ENCODE assay signal across 8 mouse cellular contexts in genomic region chr10:39612633-39612988, GRCm38 (mm10). TPM values are rescaled to one million over a fixed set of nuclear protein-coding genes. Genes with fewer than 3 reads are reported as not detected.
A peak's percentile ranks its signal among the peaks of the same experiment; 100 is the strongest.
DNase-seq lines count a peak whose midpoint lies in the region; ATAC-seq and TF ChIP-seq lines count a peak whose summit lies in the region.

TSS of gene Traf3ip2 (plus strand) at chr10:39612934.

- H3K27me3 ChIP-seq in spleen, adult 2 months (ENCODE audit: control insufficient read depth, insufficient read depth, low read length): no peaks in the 10 kb centered on the region
- no peaks in the 10 kb centered on the region for H3K27me3 ChIP-seq in limb, embryonic 11.5 days (ENCODE audit: control insufficient read depth, insufficient read depth, low read length)
- no peaks in the 10 kb centered on the region for H3K27me3 ChIP-seq in small intestine, adult 2 months (ENCODE audit: control insufficient read depth, insufficient read depth, low read length)

- no peak within 1 kb of the TSS; the same call in 1 of the 2 replicates for H3K9ac ChIP-seq in limb, embryonic 11.5 days (ENCODE audit: low read length)

- WGBS in spleen, adult 2 months: 18% methylated on average over 4 of the region's 4 CpGs
- WGBS in limb, embryonic 11.5 days: 28% methylated on average over 4 of the region's 4 CpGs
- WGBS in small intestine, adult 2 months: 10% methylated on average over 4 of the region's 4 CpGs

- H3K4me1 ChIP-seq in spleen, adult 2 months (ENCODE audit: control insufficient read depth, insufficient read depth, insufficient read length): peaks cover 2% of the 10 kb centered on the region; the same call in 1 of the 2 replicates
- peaks cover 16% of the 10 kb centered on the region for H3K4me1 ChIP-seq in limb, embryonic 11.5 days (ENCODE audit: control insufficient read depth, insufficient read depth, low read length)
- peaks cover 21% of the 10 kb centered on the region for H3K4me1 ChIP-seq in small intestine, adult 2 months (ENCODE audit: control insufficient read depth, insufficient read depth, insufficient read length, low read length)

- H3K27ac ChIP-seq in spleen, adult 2 months (ENCODE audit: insufficient read depth, low read length): peak within 1 kb of the TSS; percentile 97
- peak within 1 kb of the TSS; percentile 77 for H3K27ac ChIP-seq in limb, embryonic 11.5 days (replicated peaks; ENCODE audit: low read depth, low read length)
- peak within 1 kb of the TSS; percentile 95 for H3K27ac ChIP-seq in small intestine, adult 2 months (ENCODE audit: insufficient read depth, low read depth, low read length)

- no peak for TF ChIP-seq POLR2A in spleen, adult 2 months (IDR thresholded peaks at IDR 0.05; ENCODE audit: low read depth, low read length)
- no peak for TF ChIP-seq POLR2A in small intestine, adult 2 months (IDR thresholded peaks at IDR 0.05; ENCODE audit: low read depth, low read length)

- DNase-seq in adrenal gland, adult 2 months: no peak
- no peak for DNase-seq in adrenal gland, postnatal 10 days
- no peak for DNase-seq in spleen, adult 2 months (ENCODE audit: low read depth in 1 of 2, low spot score in 2 of 2)
- no peak for DNase-seq in spleen, postnatal 14 days (ENCODE audit: low spot score in 2 of 2)
- DNase-seq in limb, embryonic 11.5 days (ENCODE audit: low spot score): no peak
- DNase-seq in cerebellum, adult 18-20 months: no peak
- DNase-seq in embryo, embryonic 11 days: no peak

- peak within 1 kb of the TSS; percentile 83 for H3K4me3 ChIP-seq in spleen, adult 2 months (ENCODE audit: extremely low read depth, insufficient read depth, insufficient read length)
- H3K4me3 ChIP-seq in limb, embryonic 11.5 days (ENCODE audit: low read depth, low read length): peak within 1 kb of the TSS; percentile 17
- H3K4me3 ChIP-seq in small intestine, adult 2 months (ENCODE audit: low read depth, low read length): peak within 1 kb of the TSS; percentile 69

- no peak for TF ChIP-seq CTCF in spleen, adult 2 months (IDR thresholded peaks at IDR 0.05; ENCODE audit: extremely low read depth, insufficient read depth, insufficient read length, insufficient replicate concordance)
- no peak for TF ChIP-seq CTCF in small intestine, adult 2 months (IDR thresholded peaks at IDR 0.05; ENCODE audit: extremely low read depth, insufficient read length, insufficient replicate concordance, low read depth, low read length)

- 0 out of 2 replicates have a peak, but pooled peaks cover 2% of the 10 kb centered on the region for H3K36me3 ChIP-seq in spleen, adult 2 months (ENCODE audit: control insufficient read depth, insufficient read depth, low read length)
- H3K36me3 ChIP-seq in limb, embryonic 11.5 days (ENCODE audit: control insufficient read depth, insufficient read depth, low read length): no peaks in the 10 kb centered on the region
- H3K36me3 ChIP-seq in small intestine, adult 2 months (ENCODE audit: control insufficient read depth, insufficient read depth, low read length): 0 out of 2 replicates have a peak, but pooled peaks cover 1% of the 10 kb centered on the region

- peak within 1 kb of the TSS; percentile 38 for H3K4me2 ChIP-seq in limb, embryonic 11.5 days (ENCODE audit: low read depth, severe bottlenecking)

- ATAC-seq in limb, embryonic 11.5 days (ENCODE audit: insufficient number of reproducible peaks, low FRiP score, low TSS enrichment, low read depth): no peak

- no peaks in the 10 kb centered on the region for H3K9me3 ChIP-seq in limb, embryonic 11.5 days (ENCODE audit: control insufficient read depth, low read length)

RNA-seq across cellular contexts. Expression of gene Traf3ip2, which starts in this region (rescaled TPM):
- total RNA-seq in adrenal gland, adult 2 months (2021): 10 to 100 TPM; 15.3 to 19.1 TPM
- polyA plus RNA-seq in adrenal gland, adult 2 months (2012; rRNA removed): 20.2 and 24.2 TPM in 2 replicates
- total RNA-seq in adrenal gland, postnatal 10 days (2021): 10 to 100 TPM in 1 of 2 experiments, 1 to 10 TPM in 1; 9.9 to 20.0 TPM
- polyA plus RNA-seq in spleen, adult 2 months (2012; rRNA removed): 23.8 and 26.8 TPM in 2 replicates
- 5.9 and 8.0 TPM in 2 replicates for polyA plus RNA-seq in limb, embryonic 11.5 days (2014; fragmentation: Nextera tagmentation; extraction: Ambion mirVana)
- polyA plus RNA-seq in small intestine, adult 2 months (2012; rRNA removed): 16.0 and 26.9 TPM in 2 replicates

Comparison
In these comparisons a context has a peak if more than half of its experiments do, and no peak if none do; other contexts are left out.
1. H3K4me3 ChIP-seq: peak in every context shown above with its lines; median percentile 83 in spleen, adult 2 months; 69 in small intestine, adult 2 months; 17 in limb, embryonic 11.5 days.